8 mouse cellular contexts compared by ENCODE assay signal in the genomic region with DNA sequence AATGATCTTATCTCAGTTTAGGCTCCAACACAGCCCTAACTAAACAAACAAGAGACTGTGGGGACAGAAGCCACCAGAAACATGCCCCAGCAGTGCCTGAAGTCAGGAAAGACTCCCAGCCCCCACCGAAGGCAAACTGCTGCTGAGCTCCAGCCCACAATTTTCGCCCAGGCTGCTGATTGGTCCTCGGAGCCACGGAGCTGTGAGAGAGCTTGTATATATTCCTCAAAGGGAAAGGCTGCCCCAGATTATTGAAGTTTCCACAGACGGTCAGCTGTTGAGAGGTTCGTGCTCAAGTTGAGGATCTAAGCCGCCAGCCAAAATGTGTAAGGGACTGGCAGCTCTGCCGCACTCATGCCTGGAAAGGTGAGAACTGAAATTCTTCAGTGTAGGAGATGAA. TPM values are rescaled to one million over a fixed set of nuclear protein-coding genes. Genes with fewer than 3 reads are reported as not detected.
A peak's percentile ranks its signal among the peaks of the same experiment; 100 is the strongest.
DNase-seq lines count a peak whose midpoint lies in the region; ATAC-seq lines count a peak whose summit lies in the region.

TSS of gene Rgs5 (plus strand) at position 246 of the 400 bp plus-strand sequence.

- no peak within 1 kb of the TSS for H3K27ac ChIP-seq in hindbrain, embryonic 14.5 days
- H3K27ac ChIP-seq in midbrain, embryonic 11.5 days (ENCODE audit: low read depth, low read length), result no peak within 1 kb of the TSS

- no peaks in the 10 kb centered on the region for H3K9me3 ChIP-seq in hindbrain, embryonic 14.5 days (ENCODE audit: control insufficient read depth, low read length)
- H3K9me3 ChIP-seq in midbrain, embryonic 11.5 days (ENCODE audit: control insufficient read depth, low read length), result no peaks in the 10 kb centered on the region

- peak within 1 kb of the TSS; percentile 17 for H3K4me2 ChIP-seq in hindbrain, embryonic 14.5 days (replicated peaks)
- no peak within 1 kb of the TSS for H3K4me2 ChIP-seq in midbrain, embryonic 11.5 days

- H3K27me3 ChIP-seq in hindbrain, embryonic 14.5 days (ENCODE audit: control insufficient read depth, insufficient read depth, low read length), result no peaks in the 10 kb centered on the region
- H3K27me3 ChIP-seq in midbrain, embryonic 11.5 days (ENCODE audit: control insufficient read depth, insufficient read depth, low read length), result no peaks in the 10 kb centered on the region

- WGBS in hindbrain, embryonic 14.5 days, result 41% methylated on average over 8 of the region's 8 CpGs
- WGBS in midbrain, embryonic 11.5 days, result 34% methylated on average over 8 of the region's 8 CpGs

- H3K9ac ChIP-seq in hindbrain, embryonic 14.5 days, result no peak within 1 kb of the TSS
- H3K9ac ChIP-seq in midbrain, embryonic 11.5 days (ENCODE audit: low read length), result no peak within 1 kb of the TSS

- no peak for ATAC-seq in hindbrain, embryonic 14.5 days (ENCODE audit: low FRiP score)
- ATAC-seq in midbrain, embryonic 11.5 days (ENCODE audit: low FRiP score), result peak; percentile 40; the same call in 1 of the 2 replicates

- no peak within 1 kb of the TSS for H3K4me3 ChIP-seq in hindbrain, embryonic 14.5 days (replicated peaks; ENCODE audit: low read length)
- H3K4me3 ChIP-seq in midbrain, embryonic 11.5 days (ENCODE audit: low read depth, low read length), result no peak within 1 kb of the TSS

- no peaks in the 10 kb centered on the region for H3K36me3 ChIP-seq in hindbrain, embryonic 14.5 days (replicated peaks; ENCODE audit: control insufficient read depth, insufficient read depth)
- no peaks in the 10 kb centered on the region for H3K36me3 ChIP-seq in midbrain, embryonic 11.5 days (ENCODE audit: control insufficient read depth, insufficient read depth, low read length)

- H3K4me1 ChIP-seq in hindbrain, embryonic 14.5 days (replicated peaks; ENCODE audit: control insufficient read depth, insufficient read depth, low read length), result peaks cover 4% of the 10 kb centered on the region
- no peaks in the 10 kb centered on the region for H3K4me1 ChIP-seq in midbrain, embryonic 11.5 days (ENCODE audit: control insufficient read depth, insufficient read depth, low read length)

- DNase-seq in kidney, adult 18-20 months, result peak; percentile 9
- DNase-seq in kidney, adult 11 months, result no peak
- no peak for DNase-seq in gastrocnemius, postnatal 10 days
- DNase-seq in hindbrain, embryonic 14.5 days (ENCODE audit: low spot score), result no peak
- peak in 1 of 2 experiments; percentile 67 for DNase-seq in left cerebral cortex, postnatal 25 days (ENCODE audit: low spot score in 2 of 2)
- no peak for DNase-seq in midbrain, embryonic 11.5 days (ENCODE audit: low spot score, missing footprints)
- peak; percentile 20 to 41 for DNase-seq in urinary bladder, postnatal 36 days (ENCODE audit: low spot score in 2 of 2)
- DNase-seq in cerebellum, postnatal 4 days (ENCODE audit: low spot score in 2 of 2), result no peak

- intact Hi-C loops in left cerebral cortex, postnatal 25 days (cut with DNase I), result loop anchor here (5.0 kb wide), 1 partner anchor 113 kb away; no protein-coding TSS in a partner anchor

RNA-seq across cellular contexts. Expression of gene Rgs5, which starts in this region (rescaled TPM):
- total RNA-seq in gastrocnemius, postnatal 10 days (2021), result 100 to 1,000 TPM; 198 to 208 TPM
- polyA plus RNA-seq in hindbrain, embryonic 14.5 days (2014; fragmentation: Nextera tagmentation; extraction: Ambion mirVana), result 24.2 and 25.6 TPM in 2 replicates
- 10 to 100 TPM; 54.4 to 56.4 TPM for total RNA-seq in left cerebral cortex, postnatal 25 days (2021)
- 2.1 and 3.8 TPM in 2 replicates for polyA plus RNA-seq in midbrain, embryonic 11.5 days (2014; fragmentation: Nextera tagmentation; extraction: Ambion mirVana)

Comparison
In these comparisons a context has a peak if more than half of its experiments do, and no peak if none do; other contexts are left out.
1. DNase-seq: peak in kidney, adult 18-20 months (single experiment) and urinary bladder, postnatal 36 days (2 of 2); none in kidney, adult 11 months (single experiment), gastrocnemius, postnatal 10 days (single experiment), hindbrain, embryonic 14.5 days (single experiment), midbrain, embryonic 11.5 days (single experiment) and cerebellum, postnatal 4 days (0 of 2).